Mouse (Mus musculus) lung, postnatal 0 days (tissue): ENCODE data around the gene Pard3b. TPM values are rescaled to one million over a fixed set of nuclear protein-coding genes. Genes with fewer than 3 reads are reported as not detected.

Experiments used
- ATAC-seq: fragments of 200-750 bp; cut with Nextera tagmentation; 2 replicates; pipeline ENCODE4 v1.8.0; 2017; ENCODE audit warnings: moderate library complexity
- DNase-seq: peaks from one replicate; pipeline ENCODE4 v3.0.0-alpha.2; 2016; ENCODE audit warnings: low spot score
- H3K27ac ChIP-seq: fragments of 300-500 bp; sonication (generic); 2 replicates; pipeline ENCODE4 v1.5.1; 2014; ENCODE audit warnings: antibody characterized with exemption, mild to moderate bottlenecking, low read length, mixed read lengths
- H3K27me3 ChIP-seq: fragments of 300-500 bp; sonication (generic); replicated peaks from 2 replicates; pipeline ENCODE4 v1.6.1; 2014; ENCODE audit warnings: low read length, mixed read lengths; ENCODE audit not compliant: insufficient read depth
- H3K36me3 ChIP-seq: fragments of 300-500 bp; sonication (generic); 2 replicates; pipeline ENCODE4 v1.6.1; 2014; ENCODE audit warnings: low read length, mixed read lengths; ENCODE audit not compliant: insufficient read depth
- H3K4me1 ChIP-seq: fragments of 300-500 bp; sonication (generic); 2 replicates; pipeline ENCODE4 v1.6.1; 2014; ENCODE audit warnings: antibody characterized with exemption, low read depth, low read length, mixed read lengths; ENCODE audit not compliant: insufficient read depth
- H3K4me2 ChIP-seq: fragments of 300-500 bp; sonication (generic); replicated peaks from 2 replicates; pipeline ENCODE4 v1.6.1; 2014; ENCODE audit warnings: low read depth, mild to moderate bottlenecking, low read length, moderate library complexity, mixed read lengths
- H3K4me3 ChIP-seq: fragments of 300-500 bp; sonication (generic); 2 replicates; pipeline ENCODE4 v1.5.1; 2014; ENCODE audit warnings: low read depth, low read length
- H3K9ac ChIP-seq: fragments of 300-500 bp; sonication (generic); replicated peaks from 2 replicates; pipeline ENCODE4 v1.6.1; 2014; ENCODE audit warnings: low read depth, mild to moderate bottlenecking
- H3K9me3 ChIP-seq: fragments of 300-500 bp; sonication (generic); 2 replicates; pipeline ENCODE4 v1.6.1; 2016; ENCODE audit warnings: low read length, mixed read lengths
- CTCF ChIP-seq: IDR thresholded peaks from 2 replicates; pipeline ENCODE4 v1.5.1; 2016; ENCODE audit warnings: antibody characterized with exemption, mild to moderate bottlenecking
- EP300 ChIP-seq: IDR thresholded peaks from 2 replicates; pipeline ENCODE4 v1.6.1; 2016; ENCODE audit warnings: antibody characterized with exemption, mild to moderate bottlenecking, control low read depth
- WGBS: fragments of 180-500 bp; shearing (Covaris S2); extraction: QIAGEN DNeasy Blood & Tissue Kit; methylation state at CpG from one replicate; pipeline ENCODE4 v1.1.7; 2014; 5-methylcytosine and 5-hydroxymethylcytosine counted together
- polyA plus RNA-seq: library from polyadenylated mRNA; unstranded; fragments of >200 nt; fragmentation: Nextera tagmentation; extraction: Ambion mirVana; gene quantifications from 2 replicates; pipeline ENCODE4 v1.2.1, GENCODE M21; 2015

Pard3b gene
- polyA plus RNA-seq, 1 experiment from 2014 or later: 19.1 TPM

DNA sequence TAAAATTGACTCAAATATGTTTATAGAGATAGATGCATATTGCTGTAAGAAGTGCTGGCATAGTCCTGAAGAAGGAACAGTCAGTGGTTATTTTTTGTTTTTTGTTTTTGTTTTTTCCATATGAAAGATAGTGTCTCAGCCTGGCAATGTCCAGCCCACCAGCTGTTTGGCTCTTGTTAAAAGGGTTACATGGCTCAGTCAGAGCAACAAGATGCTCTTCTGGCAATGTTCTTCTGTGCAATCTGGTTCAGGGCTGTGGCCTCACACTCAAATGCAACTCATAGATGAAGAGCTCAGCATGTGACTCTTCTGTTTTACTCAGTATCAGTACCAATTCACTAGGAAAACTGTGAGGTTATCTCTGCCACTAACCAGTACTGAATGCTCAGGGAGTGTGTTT, 104.2 kb downstream of the Pard3b start:
- no peak for ATAC-seq
- peak; percentile 31 for DNase-seq
- no peak overlapping the region for H3K4me3 ChIP-seq

GRCm38 (mm10) chr1:61747481-61747880, 108.9 kb downstream of the Pard3b start:
- H3K36me3 ChIP-seq: no peaks in the 10 kb centered on the region
- no peak overlapping the region for H3K27ac ChIP-seq
- TF ChIP-seq CTCF (no peak), EP300 (no peak)
- DNase-seq (no peak), ATAC-seq (no peak)
- H3K4me1 ChIP-seq: no peaks in the 10 kb centered on the region; the same call in 1 of the 2 replicates
- H3K4me3 ChIP-seq: no peak overlapping the region
- no peaks in the 10 kb centered on the region for H3K9me3 ChIP-seq
- no peaks in the 10 kb centered on the region for H3K27me3 ChIP-seq
- H3K9ac ChIP-seq: no peak overlapping the region
- no peak overlapping the region for H3K4me2 ChIP-seq

More for the DNA sequence above, 104.2 kb downstream of the Pard3b start:
- no peak overlapping the region for H3K9ac ChIP-seq
- H3K36me3 ChIP-seq: no peaks in the 10 kb centered on the region
- no peaks in the 10 kb centered on the region for H3K27me3 ChIP-seq
- TF ChIP-seq CTCF: no peak
- no peak for TF ChIP-seq EP300
- H3K27ac ChIP-seq: no peak overlapping the region
- no peaks in the 10 kb centered on the region; the same call in 1 of the 2 replicates for H3K4me1 ChIP-seq
- no peaks in the 10 kb centered on the region for H3K9me3 ChIP-seq
- no peak overlapping the region for H3K4me2 ChIP-seq

GRCm38 (mm10) chr1:61751008-61751407, 112.4 kb downstream of the Pard3b start:
- no peak for ATAC-seq
- no peak for TF ChIP-seq CTCF
- TF ChIP-seq EP300: no peak
- no peaks in the 10 kb centered on the region for H3K4me1 ChIP-seq
- H3K9me3 ChIP-seq: no peaks in the 10 kb centered on the region
- no peak overlapping the region for H3K27ac ChIP-seq
- no peaks in the 10 kb centered on the region for H3K36me3 ChIP-seq
- no peaks in the 10 kb centered on the region for H3K27me3 ChIP-seq
- H3K9ac ChIP-seq: no peak overlapping the region
- WGBS: 92% methylated on average over 1 of the region's 1 CpGs
- no peak overlapping the region for H3K4me2 ChIP-seq
- H3K4me3 ChIP-seq: no peak overlapping the region
- DNase-seq: no peak

GRCm38 (mm10) chr1:61756771-61757170, 118.1 kb downstream of the Pard3b start:
- no peaks in the 10 kb centered on the region for H3K4me1 ChIP-seq
- H3K36me3 ChIP-seq: no peaks in the 10 kb centered on the region
- H3K4me2 ChIP-seq: no peak overlapping the region
- H3K27me3 ChIP-seq: no peaks in the 10 kb centered on the region
- ATAC-seq: no peak
- H3K4me3 ChIP-seq: no peak overlapping the region
- DNase-seq: peak; percentile 28
- no peak overlapping the region for H3K27ac ChIP-seq
- no peak overlapping the region for H3K9ac ChIP-seq
- no peak for TF ChIP-seq CTCF
- no peak for TF ChIP-seq EP300
- WGBS: 70% methylated on average over 1 of the region's 1 CpGs
- H3K9me3 ChIP-seq: no peaks in the 10 kb centered on the region

GRCm38 (mm10) chr1:61771213-61771612, 132.6 kb downstream of the Pard3b start:
- Histone ChIP-seq H3K36me3 (no peaks in the 10 kb centered on the region), H3K4me3 (no peak overlapping the region), H3K9ac (no peak overlapping the region), H3K9me3 (no peaks in the 10 kb centered on the region), H3K4me1 (no peaks in the 10 kb centered on the region), H3K27ac (no peak overlapping the region), H3K27me3 (no peaks in the 10 kb centered on the region), H3K4me2 (no peak overlapping the region)
- no peak for TF ChIP-seq EP300
- TF ChIP-seq CTCF: peak; percentile 92
- ATAC-seq: peak; percentile 79
- peak; percentile 90 for DNase-seq

DNA sequence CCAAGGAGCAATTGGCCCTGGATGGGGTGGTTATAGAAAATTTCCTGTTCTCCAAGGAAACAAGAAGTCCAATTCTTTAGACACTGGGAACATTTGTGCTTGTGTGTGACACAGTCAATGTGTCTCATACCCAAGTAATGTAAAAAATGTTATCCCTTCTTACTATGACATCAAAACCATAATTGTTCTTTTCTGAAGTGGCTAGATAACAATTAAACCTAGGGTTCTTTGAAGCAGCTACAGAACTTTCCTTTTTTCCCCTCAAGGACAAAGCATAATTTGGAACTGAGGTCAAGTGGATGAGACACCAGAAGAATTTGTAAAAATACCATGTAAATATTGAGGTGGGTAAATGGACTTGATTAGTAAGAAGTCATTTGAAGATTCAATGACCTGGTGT, 140.1 kb downstream of the Pard3b start:
- Histone ChIP-seq H3K27me3 (no peaks in the 10 kb centered on the region), H3K4me2 (no peak overlapping the region), H3K36me3 (no peaks in the 10 kb centered on the region), H3K4me3 (no peak overlapping the region), H3K9me3 (no peaks in the 10 kb centered on the region), H3K27ac (no peak overlapping the region), H3K4me1 (no peaks in the 10 kb centered on the region), H3K9ac (no peak overlapping the region)
- DNase-seq (no peak), ATAC-seq (0 out of 2 replicates have a peak, but pooled peaks have one; percentile 25)
- TF ChIP-seq CTCF (no peak), EP300 (peak; percentile 86)

DNA sequence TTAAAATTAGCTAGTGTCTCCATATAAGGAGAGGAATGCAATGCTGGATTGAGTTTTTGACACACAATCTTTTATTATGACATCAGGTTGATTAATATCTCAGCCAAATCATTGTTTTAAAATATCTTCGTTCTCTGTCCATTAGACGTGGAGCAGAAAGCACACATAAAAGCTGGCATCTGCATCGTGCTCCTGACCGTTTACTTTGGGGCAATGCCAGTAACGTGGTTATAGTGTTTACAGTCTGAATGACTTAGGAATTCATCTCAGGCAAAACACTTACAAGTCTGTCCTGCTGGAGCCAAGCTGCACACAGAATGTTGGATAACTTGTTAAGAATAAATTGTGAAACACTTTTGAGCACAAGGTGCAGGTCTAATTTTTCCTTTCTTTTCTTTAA, 141.3 kb downstream of the Pard3b start:
- H3K9ac ChIP-seq: no peak overlapping the region
- H3K27me3 ChIP-seq: no peaks in the 10 kb centered on the region
- H3K27ac ChIP-seq: no peak overlapping the region
- no peak overlapping the region for H3K4me2 ChIP-seq
- WGBS: 4% methylated on average over 5 of the region's 5 CpGs
- no peaks in the 10 kb centered on the region for H3K36me3 ChIP-seq
- H3K9me3 ChIP-seq: no peaks in the 10 kb centered on the region
- no peaks in the 10 kb centered on the region for H3K4me1 ChIP-seq
- TF ChIP-seq EP300 (peak; percentile 95), CTCF (no peak)
- peak; percentile 96 for ATAC-seq
- peak; percentile 93 for DNase-seq
- H3K4me3 ChIP-seq: no peak overlapping the region
